Mouse (Mus musculus): ENCODE measurements at regions not wholly inside any gene's neighbourhood (a gene's known extent, or its start where the extent isn't known, plus 50 kb on each side); places are given as distances from the start of the nearest gene placed in this dataset.

- ATAC-seq, result no peak
- Histone ChIP-seq H3K27ac (no peak overlapping the region), H3K36me3 (no peaks in the 10 kb centered on the region), H3K4me2 (replicated peaks) (peak overlapping the region; percentile 69), H3K9ac (replicated peaks) (no peak overlapping the region), H3K4me1 (replicated peaks) (peaks cover 37% of the 10 kb centered on the region), H3K9me3 (no peaks in the 10 kb centered on the region), H3K27me3 (peaks cover 90% of the 10 kb centered on the region), H3K4me3 (replicated peaks) (peak overlapping the region; percentile 9; the same call in 1 of the 2 replicates)
- 3% methylated on average over 13 of the region's 13 CpGs for WGBS
These were observed 177.3 kb downstream of the Tfap2c start for GRCm38 (mm10) chr2:172726701-172727100.

- H3K4me1 ChIP-seq (replicated peaks), result peaks cover 46% of the 10 kb centered on the region
- peak overlapping the region; percentile 34; the same call in 1 of the 2 replicates for H3K4me3 ChIP-seq (replicated peaks)
- no peaks in the 10 kb centered on the region for H3K36me3 ChIP-seq
- 7% methylated on average over 10 of the region's 10 CpGs for WGBS
- no peak overlapping the region for H3K27ac ChIP-seq
- H3K9ac ChIP-seq (replicated peaks), result no peak overlapping the region
- peaks cover 90% of the 10 kb centered on the region for H3K27me3 ChIP-seq
- no peak for ATAC-seq
- H3K9me3 ChIP-seq, result no peaks in the 10 kb centered on the region
- peak overlapping the region; percentile 69 for H3K4me2 ChIP-seq (replicated peaks)
These were observed 178.2 kb downstream of the Tfap2c start for GRCm38 (mm10) chr2:172727576-172727975.

GRCm38 (mm10) chr2:172728240-172728821 lies 178.9 kb downstream of the Tfap2c start:
- WGBS, result under 1% methylated on average over 53 of the region's 53 CpGs
- Histone ChIP-seq H3K36me3 (no peaks in the 10 kb centered on the region), H3K27ac (no peak overlapping the region), H3K9ac (replicated peaks) (peak overlapping the region; percentile 23; the same call in 1 of the 2 replicates), H3K27me3 (peaks cover 90% of the 10 kb centered on the region), H3K4me3 (replicated peaks) (peak overlapping the region; percentile 34), H3K9me3 (no peaks in the 10 kb centered on the region), H3K4me2 (replicated peaks) (peak overlapping the region; percentile 69), H3K4me1 (replicated peaks) (peaks cover 52% of the 10 kb centered on the region)
- peak; percentile 95 for ATAC-seq

- H3K36me3 ChIP-seq, result no peaks in the 10 kb centered on the region
- H3K4me1 ChIP-seq (replicated peaks), result peaks cover 52% of the 10 kb centered on the region
- H3K4me3 ChIP-seq (replicated peaks), result no peak overlapping the region
- no peaks in the 10 kb centered on the region for H3K9me3 ChIP-seq
- no peak overlapping the region for H3K27ac ChIP-seq
- no peak for ATAC-seq
- 48% methylated on average over 4 of the region's 4 CpGs for WGBS
- 0 out of 2 replicates have a peak overlapping the region, but pooled peaks have one; percentile 69 for H3K4me2 ChIP-seq (replicated peaks)
- H3K27me3 ChIP-seq, result peaks cover 90% of the 10 kb centered on the region
- H3K9ac ChIP-seq (replicated peaks), result no peak overlapping the region
These were observed 179.8 kb downstream of the Tfap2c start for GRCm38 (mm10) chr2:172729151-172729550.

GRCm38 (mm10) chr2:172729741-172730140 lies 180.3 kb downstream of the Tfap2c start:
- no peak for ATAC-seq
- H3K27ac ChIP-seq, result no peak overlapping the region

GRCm38 (mm10) chr2:172731408-172731807 lies 182.0 kb downstream of the Tfap2c start:
- no peaks in the 10 kb centered on the region for H3K9me3 ChIP-seq
- H3K27ac ChIP-seq, result no peak overlapping the region
- 0 out of 2 replicates have a peak overlapping the region, but pooled peaks have one; percentile 15 for H3K4me3 ChIP-seq (replicated peaks)
- peak overlapping the region; percentile 30 for H3K4me2 ChIP-seq (replicated peaks)
- no peaks in the 10 kb centered on the region for H3K36me3 ChIP-seq
- H3K27me3 ChIP-seq, result peaks cover 92% of the 10 kb centered on the region
- no peak for ATAC-seq
- H3K4me1 ChIP-seq (replicated peaks), result peaks cover 50% of the 10 kb centered on the region
- WGBS, result under 1% methylated on average over 18 of the region's 18 CpGs
- H3K9ac ChIP-seq (replicated peaks), result no peak overlapping the region

More at GRCm38 (mm10) chr2:172729741-172730140, 180.3 kb downstream of the Tfap2c start:
- Histone ChIP-seq H3K36me3 (no peaks in the 10 kb centered on the region), H3K9ac (replicated peaks) (no peak overlapping the region), H3K4me1 (replicated peaks) (peaks cover 52% of the 10 kb centered on the region), H3K4me3 (replicated peaks) (no peak overlapping the region), H3K27me3 (peaks cover 90% of the 10 kb centered on the region), H3K9me3 (no peaks in the 10 kb centered on the region), H3K4me2 (replicated peaks) (no peak overlapping the region)
- WGBS, result 58% methylated on average over 9 of the region's 9 CpGs

GRCm38 (mm10) chr2:172732453-172733210 lies 183.2 kb downstream of the Tfap2c start:
- WGBS, result 4% methylated on average over 19 of the region's 19 CpGs
- Histone ChIP-seq H3K27me3 (peaks cover 92% of the 10 kb centered on the region), H3K4me3 (replicated peaks) (no peak overlapping the region), H3K36me3 (no peaks in the 10 kb centered on the region), H3K4me1 (replicated peaks) (peaks cover 38% of the 10 kb centered on the region), H3K4me2 (replicated peaks) (no peak overlapping the region), H3K9me3 (no peaks in the 10 kb centered on the region), H3K27ac (no peak overlapping the region), H3K9ac (replicated peaks) (no peak overlapping the region)
- ATAC-seq, result no peak

- Histone ChIP-seq H3K36me3 (no peaks in the 10 kb centered on the region), H3K27me3 (peaks cover 98% of the 10 kb centered on the region), H3K4me1 (replicated peaks) (peaks cover 30% of the 10 kb centered on the region), H3K27ac (no peak overlapping the region), H3K9me3 (no peaks in the 10 kb centered on the region), H3K4me3 (replicated peaks) (no peak overlapping the region), H3K9ac (replicated peaks) (no peak overlapping the region), H3K4me2 (replicated peaks) (no peak overlapping the region)
- 6% methylated on average over 9 of the region's 9 CpGs for whole genome bisulfite sequencing
- no peak for ATAC-seq
These were observed 184.1 kb downstream of the Tfap2c start for GRCm38 (mm10) chr2:172733403-172733995.

- H3K9me3 ChIP-seq, result no peaks in the 10 kb centered on the region
- ATAC-seq, result no peak
- no peak overlapping the region for H3K27ac ChIP-seq
- no peak overlapping the region for H3K9ac ChIP-seq (replicated peaks)
- peaks cover 24% of the 10 kb centered on the region for H3K4me1 ChIP-seq (replicated peaks)
- WGBS, result 18% methylated on average over 6 of the region's 6 CpGs
- H3K36me3 ChIP-seq, result no peaks in the 10 kb centered on the region
- H3K4me3 ChIP-seq (replicated peaks), result no peak overlapping the region
- no peak overlapping the region for H3K4me2 ChIP-seq (replicated peaks)
- H3K27me3 ChIP-seq, result peaks cover 98% of the 10 kb centered on the region
These were observed 186.2 kb downstream of the Tfap2c start for GRCm38 (mm10) chr2:172735621-172736020.

GRCm38 (mm10) chr2:172739041-172739491 lies 189.7 kb downstream of the Tfap2c start:
- H3K4me1 ChIP-seq (replicated peaks), result peaks cover 5% of the 10 kb centered on the region; the same call in 1 of the 2 replicates
- no peaks in the 10 kb centered on the region for H3K36me3 ChIP-seq
- H3K9ac ChIP-seq (replicated peaks), result no peak overlapping the region
- peak; percentile 43; the same call in 1 of the 2 replicates for ATAC-seq
- no peak overlapping the region for H3K4me3 ChIP-seq (replicated peaks)
- 2% methylated on average over 11 of the region's 11 CpGs for WGBS
- H3K27ac ChIP-seq, result no peak overlapping the region
- H3K27me3 ChIP-seq, result peaks cover 92% of the 10 kb centered on the region
- H3K9me3 ChIP-seq, result no peaks in the 10 kb centered on the region
- no peak overlapping the region for H3K4me2 ChIP-seq (replicated peaks)

- no peaks in the 10 kb centered on the region for H3K36me3 ChIP-seq
- H3K27me3 ChIP-seq, result peaks cover 87% of the 10 kb centered on the region
- H3K27ac ChIP-seq, result no peak overlapping the region
- H3K4me2 ChIP-seq (replicated peaks), result no peak overlapping the region
- no peak overlapping the region for H3K9ac ChIP-seq (replicated peaks)
- H3K9me3 ChIP-seq, result no peaks in the 10 kb centered on the region
- no peak for ATAC-seq
- H3K4me3 ChIP-seq (replicated peaks), result no peak overlapping the region
- peaks cover 5% of the 10 kb centered on the region; the same call in 1 of the 2 replicates for H3K4me1 ChIP-seq (replicated peaks)
- 13% methylated on average over 19 of the region's 19 CpGs for whole genome bisulfite sequencing
These were observed 190.1 kb downstream of the Tfap2c start for GRCm38 (mm10) chr2:172739529-172739928.

GRCm38 (mm10) chr2:172751364-172751763 lies 188.8 kb downstream of the Bmp7 start:
- no peak overlapping the region for H3K4me2 ChIP-seq (replicated peaks)
- no peaks in the 10 kb centered on the region for H3K9me3 ChIP-seq
- no peak for ATAC-seq
- WGBS, result 91% methylated on average over 11 of the region's 11 CpGs
- peaks cover 7% of the 10 kb centered on the region for H3K4me1 ChIP-seq (replicated peaks)
- H3K36me3 ChIP-seq, result no peaks in the 10 kb centered on the region
- no peak overlapping the region for H3K27ac ChIP-seq
- no peak overlapping the region for H3K4me3 ChIP-seq (replicated peaks)
- no peak overlapping the region for H3K9ac ChIP-seq (replicated peaks)
- peaks cover 53% of the 10 kb centered on the region for H3K27me3 ChIP-seq

Data from midbrain, embryonic 13.5 days (tissue).